Mouse (Mus musculus) kidney, postnatal 0 days (tissue): Measurements from ENCODE around the gene Selp. TPM values are rescaled to one million over a fixed set of nuclear protein-coding genes. Genes with fewer than 3 reads are reported as not detected.

Experiments
- ATAC-seq: fragments of 200-750 bp; cut with Nextera tagmentation; replicated peaks from 2 replicates; pipeline ENCODE4 v1.8.0; 2017; ENCODE audit warnings: low read depth, moderate number of reproducible peaks, moderate TSS enrichment, moderate library complexity; ENCODE audit not compliant: low FRiP score
- DNase-seq: peaks from one replicate; pipeline ENCODE4 v3.0.0-alpha.2; 2016; ENCODE audit warnings: low spot score
- H3K27ac ChIP-seq: fragments of 300-500 bp; sonication (generic); 2 replicates; pipeline ENCODE4 v1.5.1; 2014; ENCODE audit warnings: mild to moderate bottlenecking
- H3K27me3 ChIP-seq: fragments of 300-500 bp; sonication (generic); 2 replicates; pipeline ENCODE4 v1.6.1; 2014; ENCODE audit warnings: low read length, mixed read lengths; ENCODE audit not compliant: insufficient read depth
- H3K36me3 ChIP-seq: fragments of 300-500 bp; sonication (generic); 2 replicates; pipeline ENCODE4 v1.6.1; 2014; ENCODE audit warnings: low read length, mixed read lengths; ENCODE audit not compliant: insufficient read depth
- H3K4me1 ChIP-seq: fragments of 300-500 bp; sonication (generic); replicated peaks from 2 replicates; pipeline ENCODE4 v1.6.1; 2014; ENCODE audit warnings: antibody characterized with exemption, low read length, mixed read lengths; ENCODE audit not compliant: insufficient read depth
- H3K4me2 ChIP-seq: fragments of 300-500 bp; sonication (generic); 2 replicates; pipeline ENCODE4 v1.6.1; 2014; ENCODE audit warnings: mild to moderate bottlenecking, low read length, moderate library complexity, mixed read lengths
- H3K4me3 ChIP-seq: fragments of 300-500 bp; sonication (generic); replicated peaks from 2 replicates; pipeline ENCODE4 v1.5.1; 2014; ENCODE audit warnings: low read depth, low read length
- H3K9ac ChIP-seq: fragments of 300-500 bp; sonication (generic); 2 replicates; pipeline ENCODE4 v1.6.1; 2014; ENCODE audit warnings: low read depth, low read length
- H3K9me3 ChIP-seq: fragments of 300-500 bp; sonication (generic); replicated peaks from 2 replicates; pipeline ENCODE4 v1.6.1; 2016; ENCODE audit warnings: low read length, inconsistent platforms, mixed read lengths
- CTCF ChIP-seq: IDR thresholded peaks from 2 replicates; pipeline ENCODE4 v1.5.1; 2016; ENCODE audit warnings: antibody characterized with exemption, low read depth, mild to moderate bottlenecking, moderate library complexity
- WGBS: fragments of 180-500 bp; shearing (Covaris S2); extraction: QIAGEN DNeasy Blood & Tissue Kit; methylation state at CpG from one replicate; pipeline ENCODE4 v1.1.7; 2014; 5-methylcytosine and 5-hydroxymethylcytosine counted together
- polyA plus RNA-seq: library from polyadenylated mRNA; unstranded; fragments of >200 nt; fragmentation: Nextera tagmentation; extraction: Ambion mirVana; gene quantifications from 2 replicates; pipeline ENCODE4 v1.2.1, GENCODE M21; 2015

The Selp gene
- polyA plus RNA-seq, 1 experiment from 2014 or later: 0.17 TPM

DNA sequence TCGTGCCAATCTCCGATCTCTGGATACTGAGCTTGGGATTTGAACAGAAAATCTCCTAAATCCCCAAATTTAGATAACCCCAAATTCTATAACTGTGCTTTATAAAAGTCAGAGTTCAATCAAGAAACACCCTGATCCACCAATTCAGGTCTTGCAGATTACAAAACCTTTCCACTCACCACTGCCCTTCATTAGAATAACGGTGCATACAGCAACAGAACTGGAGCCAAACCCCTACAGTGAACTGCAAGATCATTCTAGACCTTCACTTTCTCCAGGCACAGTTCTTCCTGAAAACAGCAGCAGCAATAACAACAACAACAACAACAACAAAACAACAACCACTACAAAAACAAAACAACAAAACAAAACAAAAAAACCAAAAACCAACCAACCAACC is 28.3 kb upstream of the Selp start:
- Histone ChIP-seq H3K9ac (no peak overlapping the region), H3K9me3 (no peaks in the 10 kb centered on the region), H3K36me3 (no peaks in the 10 kb centered on the region), H3K4me3 (no peak overlapping the region), H3K27ac (no peak overlapping the region), H3K27me3 (no peaks in the 10 kb centered on the region), H3K4me2 (no peak overlapping the region), H3K4me1 (no peaks in the 10 kb centered on the region)
- no peak for TF ChIP-seq CTCF
- no peak for DNase-seq
- 94% methylated on average over 3 of the region's 3 CpGs for WGBS
- no peak for ATAC-seq

- H3K4me2 ChIP-seq: no peak overlapping the region
- ATAC-seq (no peak), DNase-seq (no peak)
- H3K9me3 ChIP-seq: no peaks in the 10 kb centered on the region
- no peaks in the 10 kb centered on the region for H3K27me3 ChIP-seq
- TF ChIP-seq CTCF: no peak
- H3K4me1 ChIP-seq: no peaks in the 10 kb centered on the region
- WGBS: 90% methylated on average over 5 of the region's 5 CpGs
- H3K36me3 ChIP-seq: no peaks in the 10 kb centered on the region
- no peak overlapping the region for H3K27ac ChIP-seq
- H3K9ac ChIP-seq: no peak overlapping the region
- no peak overlapping the region for H3K4me3 ChIP-seq
Measured at GRCm38 (mm10) chr1:164087872-164088271, 27.2 kb upstream of the Selp start.

- WGBS: 16% methylated on average over 6 of the region's 6 CpGs
Measured at GRCm38 (mm10) chr1:164096780-164097179, 18.3 kb upstream of the Selp start.

GRCm38 (mm10) chr1:164097911-164098310 is 17.2 kb upstream of the Selp start:
- Histone ChIP-seq H3K4me1 (no peaks in the 10 kb centered on the region), H3K27me3 (no peaks in the 10 kb centered on the region), H3K9ac (no peak overlapping the region), H3K36me3 (no peaks in the 10 kb centered on the region), H3K27ac (no peak overlapping the region), H3K4me3 (no peak overlapping the region), H3K4me2 (no peak overlapping the region), H3K9me3 (no peaks in the 10 kb centered on the region)
- no peak for TF ChIP-seq CTCF
- WGBS: 77% methylated on average over 2 of the region's 2 CpGs
- DNase-seq (no peak), ATAC-seq (no peak)

More at GRCm38 (mm10) chr1:164096780-164097179, 18.3 kb upstream of the Selp start:
- no peak for ATAC-seq
- Histone ChIP-seq H3K9me3 (no peaks in the 10 kb centered on the region), H3K9ac (no peak overlapping the region), H3K27me3 (no peaks in the 10 kb centered on the region), H3K36me3 (no peaks in the 10 kb centered on the region), H3K4me2 (no peak overlapping the region), H3K27ac (no peak overlapping the region), H3K4me3 (no peak overlapping the region), H3K4me1 (no peaks in the 10 kb centered on the region)
- TF ChIP-seq CTCF: no peak
- DNase-seq: peak; percentile 49

GRCm38 (mm10) chr1:164098372-164098771 is 16.7 kb upstream of the Selp start:
- 84% methylated on average over 2 of the region's 2 CpGs for WGBS
- ATAC-seq (no peak), DNase-seq (no peak)
- Histone ChIP-seq H3K27me3 (no peaks in the 10 kb centered on the region), H3K4me1 (no peaks in the 10 kb centered on the region), H3K4me3 (no peak overlapping the region), H3K9me3 (no peaks in the 10 kb centered on the region), H3K4me2 (no peak overlapping the region), H3K9ac (no peak overlapping the region), H3K36me3 (no peaks in the 10 kb centered on the region), H3K27ac (no peak overlapping the region)
- TF ChIP-seq CTCF: no peak

DNA sequence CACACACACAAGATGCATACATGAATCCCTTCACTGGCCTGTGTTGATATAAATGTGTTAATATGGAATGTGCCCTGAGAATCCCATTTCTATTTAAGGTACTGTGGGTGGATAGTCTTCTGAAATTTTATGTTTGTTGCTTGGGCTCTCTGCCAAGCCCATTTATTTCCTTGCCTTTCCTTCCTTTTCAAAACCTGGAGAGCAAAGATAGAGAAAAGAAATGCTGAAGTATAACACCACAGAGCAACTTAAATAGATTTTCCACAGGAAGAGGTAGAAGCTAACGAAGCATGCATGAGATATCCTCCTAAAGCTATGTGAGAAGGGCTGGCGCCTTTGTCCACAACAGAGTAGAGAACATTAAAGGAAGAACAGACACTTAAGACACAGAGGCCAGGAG is 5.3 kb upstream of the Selp start:
- no peak for TF ChIP-seq CTCF
- ATAC-seq: no peak
- no peak overlapping the region for H3K4me3 ChIP-seq

GRCm38 (mm10) chr1:164110591-164111329 is 4.3 kb upstream of the Selp start:
- ATAC-seq (no peak), DNase-seq (no peak)
- H3K27ac ChIP-seq: no peak overlapping the region
- no peak overlapping the region for H3K4me3 ChIP-seq
- TF ChIP-seq CTCF: no peak
- H3K27me3 ChIP-seq: no peaks in the 10 kb centered on the region
- H3K4me1 ChIP-seq: no peaks in the 10 kb centered on the region
- no peaks in the 10 kb centered on the region for H3K36me3 ChIP-seq
- H3K9ac ChIP-seq: no peak overlapping the region
- 95% methylated on average over 9 of the region's 9 CpGs for WGBS
- no peaks in the 10 kb centered on the region for H3K9me3 ChIP-seq
- no peak overlapping the region for H3K4me2 ChIP-seq

More for the DNA sequence above, 5.3 kb upstream of the Selp start:
- Histone ChIP-seq H3K27ac (no peak overlapping the region), H3K4me2 (no peak overlapping the region), H3K27me3 (no peaks in the 10 kb centered on the region), H3K9me3 (no peaks in the 10 kb centered on the region), H3K4me1 (no peaks in the 10 kb centered on the region), H3K36me3 (no peaks in the 10 kb centered on the region), H3K9ac (no peak overlapping the region)
- peak; percentile 28 for DNase-seq
- 35% methylated on average over 2 of the region's 2 CpGs for WGBS
